Mouse (Mus musculus) cerebellum, adult 11 months (tissue): Measurements from ENCODE around the gene Zmiz1.

Source experiments
- DNase-seq: peaks from one replicate; pipeline ENCODE4 v3.0.0; 2022

Gene Zmiz1

DNA sequence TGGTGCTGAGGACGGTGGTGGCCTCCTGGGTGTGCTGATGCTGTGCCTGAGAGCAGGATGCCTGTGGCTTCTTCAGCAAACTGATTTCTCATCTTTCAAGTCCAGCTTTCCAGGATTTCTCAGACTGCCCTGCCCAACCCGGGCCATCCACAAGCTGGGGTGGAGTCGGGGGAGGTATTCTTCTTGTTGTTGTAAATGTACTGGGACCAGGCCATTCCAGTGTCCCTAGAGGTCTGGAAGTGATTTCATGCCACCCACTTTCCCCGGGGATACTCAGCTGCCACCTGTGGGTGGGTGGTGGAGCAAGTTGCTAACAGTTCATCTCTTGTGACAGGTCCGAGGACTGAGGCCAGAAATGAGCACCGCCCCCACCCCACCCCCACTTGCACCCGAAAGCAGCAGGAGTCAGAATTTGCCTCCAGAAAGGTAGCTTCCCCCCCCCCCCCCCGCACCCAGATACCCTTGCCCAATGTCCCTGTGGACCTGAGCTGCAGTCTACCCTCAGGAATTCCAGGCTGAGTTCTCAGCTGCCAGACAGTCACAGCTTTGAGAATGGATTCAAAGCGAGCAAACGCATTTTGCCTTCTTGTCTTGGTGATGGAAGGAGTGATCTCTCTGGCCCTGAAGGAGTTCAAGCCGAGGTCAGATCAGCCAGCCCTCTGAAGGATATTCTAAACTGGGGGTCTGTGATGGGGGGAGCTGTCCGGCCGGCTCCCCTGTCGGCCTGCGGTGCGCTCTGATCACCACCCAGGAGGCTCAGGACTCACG, 2.1 kb upstream of the Zmiz1 start:
- DNase-seq, result peak; percentile 44

DNA sequence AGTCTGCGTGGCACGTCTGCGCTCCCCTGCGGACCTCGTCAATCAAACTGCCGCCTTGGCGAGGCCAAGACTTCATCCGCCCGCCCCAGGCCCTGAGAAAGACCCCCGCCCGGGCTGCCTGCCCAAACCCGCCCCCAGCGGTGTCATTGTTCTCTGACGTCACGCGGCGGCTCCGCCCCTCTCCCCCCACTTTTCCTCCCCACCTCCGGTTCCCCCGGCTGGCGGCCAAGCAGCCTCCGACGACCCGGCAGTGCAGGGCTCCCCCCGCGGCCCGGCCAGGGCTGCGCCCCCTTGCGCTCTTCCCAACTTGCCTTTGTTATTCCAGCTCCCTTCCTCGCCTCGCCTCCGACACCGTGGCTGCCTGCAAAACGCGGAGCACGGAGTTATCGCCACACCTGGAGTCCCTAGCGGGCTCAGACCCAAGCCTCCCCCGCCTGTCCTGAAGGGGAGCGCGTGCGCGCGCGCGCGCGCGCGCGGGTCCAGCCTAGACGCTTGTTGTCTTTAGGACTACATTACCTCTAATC, 1.5 kb upstream of the Zmiz1 start:
- DNase-seq, result peak; percentile 95

DNA sequence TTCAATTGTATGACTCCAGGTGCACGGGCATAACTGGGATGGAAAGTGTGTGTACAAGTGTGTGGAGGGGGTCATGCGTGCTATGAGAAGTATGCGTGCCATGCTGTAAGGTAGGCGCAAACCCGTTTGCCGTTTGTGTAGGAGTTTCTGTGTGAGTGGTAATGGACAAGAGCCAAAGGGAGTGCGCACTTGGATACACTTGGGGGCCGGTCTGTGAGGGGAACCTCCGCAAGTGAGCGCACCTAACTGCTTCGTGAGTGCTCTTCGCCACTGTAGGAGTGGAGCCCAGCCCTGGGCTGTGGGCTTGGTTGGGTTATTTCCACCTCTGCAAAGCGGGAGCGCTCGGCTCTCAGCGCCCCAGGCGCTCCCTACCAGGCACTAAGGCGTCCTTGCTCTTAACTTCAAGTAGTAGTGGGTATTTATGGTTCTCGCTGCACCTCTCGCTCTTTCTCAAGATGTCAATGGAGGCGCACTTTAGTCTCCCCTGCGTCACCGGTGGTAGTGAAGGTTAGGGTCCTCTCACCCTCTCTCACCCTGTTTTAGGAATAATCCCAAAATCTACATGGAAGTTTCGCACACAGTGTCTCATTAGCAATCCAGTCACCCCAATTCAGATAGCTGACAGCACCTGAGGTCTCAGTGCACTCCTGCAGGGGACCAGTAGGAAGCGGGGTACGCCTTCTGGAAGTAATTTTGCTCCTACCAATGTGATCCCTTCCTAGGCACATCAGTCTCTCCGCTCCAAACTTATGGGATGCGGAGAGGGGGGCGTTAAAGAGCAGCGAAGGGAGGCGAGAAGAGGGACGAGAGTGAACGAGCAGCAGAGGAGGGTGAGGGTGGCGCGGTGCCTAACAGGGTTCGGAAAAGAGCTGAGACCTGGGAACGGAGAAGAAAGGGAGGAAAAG, 622 bp upstream of the Zmiz1 start:
- DNase-seq, result peak; percentile 59

DNA sequence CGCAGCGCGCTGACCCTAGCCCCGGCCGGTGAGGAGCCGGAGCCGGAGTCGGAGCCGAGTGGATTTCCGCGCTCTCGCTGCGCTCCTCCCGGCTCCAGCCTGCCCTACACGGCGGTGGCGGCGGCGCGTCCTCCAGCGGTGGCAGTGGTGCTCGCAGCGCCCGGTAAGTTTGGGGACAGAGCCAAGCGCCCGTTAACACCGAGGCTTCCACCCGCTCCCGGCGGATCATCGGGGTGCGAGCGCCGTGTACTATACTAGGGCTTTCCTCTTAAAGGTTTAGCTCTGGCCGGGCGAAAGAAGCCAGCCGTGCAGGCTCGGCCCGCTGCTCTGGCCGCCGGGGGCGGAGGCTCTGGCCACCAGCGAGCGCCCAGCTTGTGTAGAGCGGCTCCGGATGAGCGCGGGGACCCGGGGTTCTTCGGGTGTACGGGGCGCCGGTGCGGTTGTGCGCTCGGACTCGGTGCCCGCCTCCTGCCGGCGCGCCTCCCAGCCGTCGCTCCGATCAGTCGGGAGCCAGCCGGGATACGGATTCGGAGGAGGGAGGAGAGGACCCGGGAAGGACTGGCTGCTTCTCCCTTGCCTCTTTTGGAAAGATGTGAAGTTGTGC, 511 bp downstream of the Zmiz1 start:
- DNase-seq, result no peak

DNA sequence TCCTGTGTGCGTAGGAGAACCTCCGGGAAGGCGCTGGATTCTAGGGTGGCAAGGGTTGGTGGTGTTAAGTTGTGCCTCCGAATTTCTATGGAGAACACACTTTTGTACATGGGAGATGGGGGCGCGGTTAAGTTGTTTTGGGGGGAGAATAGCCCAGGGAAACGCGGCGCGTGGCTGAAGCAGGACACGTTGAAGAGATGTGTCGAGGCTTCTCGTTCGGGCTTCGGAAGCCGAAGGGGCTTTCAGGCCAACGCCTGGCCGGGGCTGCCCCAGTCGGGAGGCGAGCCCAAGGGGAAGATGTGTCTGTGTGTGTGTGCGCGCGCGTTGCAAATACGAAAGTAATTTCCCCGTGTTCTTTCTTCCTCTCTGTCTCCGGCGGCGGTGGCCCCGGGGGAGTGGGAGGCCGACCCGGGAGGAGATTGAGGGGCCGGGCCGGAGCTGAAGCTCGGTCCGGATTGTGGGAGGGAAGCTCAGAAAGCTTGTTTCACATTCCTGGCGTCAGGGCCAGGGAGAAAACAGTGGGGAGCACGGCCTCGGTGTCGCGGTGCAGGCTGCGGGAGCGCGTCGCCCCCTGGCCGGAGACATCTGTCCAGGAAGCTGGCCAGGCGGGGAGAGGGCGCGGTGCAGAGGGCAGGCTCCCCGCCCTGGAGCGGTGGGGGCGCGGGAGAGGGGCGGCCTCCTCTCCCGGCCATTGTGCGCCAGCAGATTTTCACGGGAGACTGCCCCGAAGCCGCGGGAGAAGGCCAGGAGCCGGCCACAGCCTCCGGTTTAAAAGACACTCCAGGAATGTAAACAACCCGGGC, 1.2 kb downstream of the Zmiz1 start:
- DNase-seq, result peak; percentile 64

DNA sequence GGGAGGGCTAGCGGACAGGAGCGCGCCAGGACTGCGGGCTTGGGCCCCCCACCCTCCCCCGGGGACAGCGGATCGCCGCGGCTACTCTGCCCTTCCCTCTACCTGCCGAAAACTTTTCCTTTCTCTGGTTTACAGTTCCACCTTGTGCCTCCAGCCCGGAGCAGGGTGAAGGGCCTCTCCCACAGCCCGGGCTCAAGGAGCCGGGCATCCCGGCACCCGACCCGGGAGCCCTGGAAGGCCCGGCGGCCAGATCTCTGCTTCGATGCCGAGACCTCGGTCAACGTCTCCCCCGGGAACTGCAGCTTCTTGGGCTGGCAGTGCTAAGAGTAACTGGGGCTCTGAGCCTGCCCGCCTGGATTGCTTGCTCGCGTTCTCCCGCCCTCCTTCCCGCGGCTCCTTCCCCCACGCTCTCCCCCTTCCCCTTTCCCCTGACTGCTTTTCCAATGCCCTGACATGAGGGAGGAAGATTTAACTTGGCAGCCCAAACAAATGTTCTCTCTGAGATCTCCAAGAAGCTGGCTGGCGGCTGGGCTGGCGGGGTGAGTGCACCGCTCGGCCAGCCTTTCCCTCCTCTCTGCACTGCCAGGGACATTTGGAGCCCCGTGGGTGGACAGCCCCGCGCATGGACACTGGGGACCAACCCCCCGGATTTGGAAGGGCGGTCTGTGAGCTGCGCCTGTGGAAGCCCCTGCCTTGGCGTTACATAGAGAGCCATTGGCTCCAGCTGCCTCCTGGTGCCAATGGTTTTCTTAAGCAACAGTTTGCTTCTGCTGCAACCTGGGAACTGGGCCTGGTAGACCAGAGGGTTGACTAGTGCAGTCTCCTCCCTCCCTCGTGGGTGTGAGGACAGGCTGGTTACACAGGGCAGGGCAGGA, 2.1 kb downstream of the Zmiz1 start:
- peak; percentile 64 for DNase-seq

DNA sequence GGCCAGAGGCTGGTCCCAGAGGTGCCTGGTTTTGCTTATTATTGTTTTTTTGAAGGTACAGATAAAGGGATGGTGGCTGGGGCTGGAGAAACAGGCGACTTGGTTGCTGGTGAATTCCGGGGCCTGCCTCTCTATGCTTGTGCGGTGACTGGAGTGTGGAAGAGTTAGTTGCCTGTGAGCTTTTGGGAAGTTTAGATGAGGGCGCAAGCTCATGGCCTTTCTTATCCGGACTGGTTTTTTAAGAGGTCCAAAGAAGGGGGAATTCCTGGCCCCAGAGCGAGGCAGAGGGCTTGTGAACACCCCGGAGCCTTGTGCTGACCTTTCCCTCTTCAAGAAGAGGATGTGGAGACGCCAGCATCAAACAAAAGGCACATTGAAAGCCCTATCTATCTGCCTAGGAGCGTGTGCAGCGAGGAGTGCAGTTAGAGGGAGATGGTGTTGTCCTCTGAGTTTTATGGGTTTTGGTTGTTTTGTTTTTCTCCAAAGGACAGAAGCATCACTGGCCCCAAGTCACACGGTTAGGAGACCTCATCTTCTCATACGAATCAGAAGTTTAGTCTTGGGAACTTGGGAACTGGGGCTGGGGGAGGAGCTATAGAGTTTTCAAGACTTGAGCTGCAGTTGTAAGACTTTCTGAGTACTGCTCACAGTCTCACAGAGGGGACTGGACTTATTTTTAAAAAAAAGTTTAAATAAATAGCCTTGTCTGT, 2.8 kb downstream of the Zmiz1 start:
- no peak for DNase-seq

DNA sequence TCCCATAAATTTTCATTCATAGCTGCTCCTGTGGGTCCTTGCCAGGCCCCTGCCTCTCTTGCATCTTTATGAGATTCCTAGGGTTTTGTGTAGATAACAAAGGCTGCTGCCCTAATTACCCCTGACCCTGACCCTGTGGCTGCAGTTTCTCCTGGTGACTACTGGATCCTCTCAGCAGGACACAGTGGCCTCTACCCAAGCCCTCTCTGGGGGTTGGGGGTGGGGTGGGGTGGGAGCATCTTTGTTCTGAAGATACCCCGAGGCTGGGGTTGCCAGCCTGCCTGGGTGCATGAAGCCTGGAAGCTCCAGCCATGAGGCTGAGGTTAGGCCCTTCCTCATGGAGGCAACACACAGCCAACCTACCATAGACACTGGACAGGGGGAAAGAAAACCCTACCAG, 4.0 kb downstream of the Zmiz1 start:
- DNase-seq, result no peak

DNA sequence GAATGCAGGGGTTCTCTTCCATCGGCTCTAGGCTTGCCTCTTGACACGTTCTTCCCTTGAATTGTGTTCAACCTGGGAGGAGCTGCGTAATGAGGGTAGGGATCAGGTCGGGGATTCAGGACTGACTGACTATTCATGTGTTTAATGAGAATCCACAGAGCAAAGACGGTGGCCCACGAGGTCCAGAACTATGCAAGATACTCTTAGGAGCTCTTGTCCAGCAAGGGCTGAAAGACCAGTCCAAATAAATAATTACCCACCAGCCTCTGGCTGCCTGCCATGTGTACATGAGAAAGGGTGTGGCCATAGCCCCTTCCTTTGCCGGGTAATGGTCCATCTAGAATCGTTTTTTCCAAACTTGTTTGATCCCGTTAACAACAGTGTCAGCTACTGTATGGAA, 4.9 kb downstream of the Zmiz1 start:
- peak; percentile 27 for DNase-seq

DNA sequence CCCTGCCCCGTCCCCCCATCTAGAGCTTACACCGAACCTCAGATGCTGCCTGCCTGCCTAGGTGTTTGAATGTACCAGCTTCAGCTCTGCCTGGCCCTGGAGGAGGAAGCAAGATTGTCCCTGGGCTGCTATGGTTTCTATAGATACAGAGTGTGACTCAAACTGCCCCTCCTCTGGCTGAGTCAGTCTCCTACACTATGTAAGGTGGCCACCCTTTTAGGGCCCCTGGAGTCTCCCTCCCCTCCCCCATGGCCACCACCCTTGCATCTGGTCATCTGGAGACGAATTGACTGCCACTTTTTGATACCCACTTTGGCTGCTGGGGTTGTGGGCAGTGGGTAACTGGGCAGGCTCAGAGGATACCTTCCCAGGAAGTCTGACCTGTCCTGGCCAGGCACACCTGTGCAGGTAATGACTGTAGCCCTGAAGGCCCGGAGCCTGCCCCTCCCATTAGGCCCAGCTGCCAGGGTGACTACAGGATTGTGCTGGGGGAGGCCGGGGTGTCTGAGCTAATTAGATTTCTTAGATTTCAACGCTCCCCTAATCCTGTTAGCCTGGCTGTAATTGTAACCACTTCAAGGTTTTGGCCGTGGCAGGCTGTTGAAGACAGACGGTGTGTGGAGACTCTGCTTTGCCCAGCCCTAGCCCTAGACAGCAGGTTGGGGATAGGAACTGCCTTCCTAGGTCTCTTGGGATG, 5.8 kb downstream of the Zmiz1 start:
- DNase-seq, result peak; percentile 28

DNA sequence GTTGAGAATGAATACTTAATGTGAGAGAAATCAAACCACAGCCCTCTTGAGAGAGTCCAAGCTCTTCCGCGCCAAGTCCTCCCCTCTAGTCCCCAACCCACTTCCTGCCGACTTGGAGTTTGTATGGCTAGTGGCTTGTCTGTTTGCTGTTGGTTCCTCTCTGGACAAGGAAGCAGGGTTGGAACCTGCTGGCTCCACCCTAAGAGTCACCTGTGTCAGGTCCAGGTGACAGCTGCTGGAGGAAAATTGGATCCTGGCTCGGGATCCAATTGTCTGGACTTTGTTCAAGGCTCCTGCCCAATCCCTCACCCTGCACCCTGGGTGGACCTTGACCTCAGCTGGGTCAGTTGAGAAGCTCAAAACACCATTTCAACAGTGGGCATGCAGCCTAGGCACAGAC, 7.4 kb downstream of the Zmiz1 start:
- peak; percentile 32 for DNase-seq

DNA sequence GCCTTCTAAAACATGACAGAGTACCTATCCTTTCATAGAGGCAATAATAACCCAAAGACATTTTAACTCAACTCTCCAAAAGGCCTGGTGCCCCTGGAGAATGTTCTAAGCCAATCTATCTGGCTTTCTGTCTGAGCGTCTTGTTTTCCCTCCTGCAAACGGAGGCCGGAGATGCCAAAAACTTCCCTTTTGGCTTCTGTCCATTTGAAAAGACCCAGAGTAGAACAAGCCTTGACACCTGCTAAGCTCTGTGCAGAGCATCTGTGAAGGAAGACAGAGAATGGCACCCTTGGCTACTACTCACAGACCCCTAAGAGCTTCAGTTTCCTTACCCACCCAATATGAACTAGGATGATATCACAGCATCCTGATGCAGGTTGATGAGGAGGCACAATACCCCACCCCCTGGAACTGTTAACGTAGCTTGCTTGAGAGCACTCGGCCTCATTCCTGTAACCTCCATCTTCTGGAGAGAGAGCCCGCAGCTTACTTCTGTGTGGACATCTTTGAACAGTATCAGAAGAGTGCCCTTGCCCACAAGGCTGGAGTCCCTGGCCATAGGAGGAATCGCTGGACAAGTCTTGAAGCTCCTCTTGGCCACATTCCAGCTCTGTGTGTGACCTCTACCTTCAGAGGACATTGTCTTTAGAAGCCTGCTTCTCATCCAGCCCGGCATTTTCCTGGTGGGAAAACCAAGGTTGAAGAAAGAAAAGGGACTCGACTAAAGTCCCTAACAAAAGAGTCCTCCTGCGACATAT, 9.1 kb downstream of the Zmiz1 start:
- DNase-seq, result peak; percentile 38

DNA sequence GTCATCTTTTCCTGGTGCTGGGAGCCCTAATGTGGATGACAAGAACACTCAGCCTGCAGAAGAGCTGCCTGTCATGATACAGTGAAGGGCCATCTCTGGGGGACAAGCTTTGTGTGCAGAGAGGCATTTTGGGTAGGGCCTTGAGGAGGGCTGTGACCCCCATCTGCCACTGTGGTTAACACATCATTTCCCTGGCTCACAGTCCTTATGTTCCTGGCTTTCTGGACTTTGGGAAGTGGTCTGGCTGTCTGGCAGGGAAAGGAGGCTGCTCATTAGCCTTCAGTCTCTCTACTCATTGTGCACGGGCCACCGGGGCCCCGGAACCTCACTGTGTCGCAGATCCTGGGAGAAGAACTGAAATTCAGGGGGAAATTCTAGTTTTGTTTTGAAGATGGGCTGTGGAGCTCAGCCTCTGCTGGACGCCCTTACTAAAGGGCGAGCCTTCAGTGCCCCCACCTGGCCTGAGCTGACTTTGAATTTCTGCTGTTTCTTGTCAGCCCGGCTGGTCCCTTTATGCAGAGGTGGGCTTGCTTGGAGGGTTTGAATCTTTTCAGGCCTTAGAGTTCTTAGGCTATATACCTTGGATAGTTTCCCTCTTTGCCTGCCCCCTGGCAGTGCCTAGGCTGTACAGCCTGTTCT, 10.0 kb downstream of the Zmiz1 start:
- DNase-seq, result peak; percentile 29

DNA sequence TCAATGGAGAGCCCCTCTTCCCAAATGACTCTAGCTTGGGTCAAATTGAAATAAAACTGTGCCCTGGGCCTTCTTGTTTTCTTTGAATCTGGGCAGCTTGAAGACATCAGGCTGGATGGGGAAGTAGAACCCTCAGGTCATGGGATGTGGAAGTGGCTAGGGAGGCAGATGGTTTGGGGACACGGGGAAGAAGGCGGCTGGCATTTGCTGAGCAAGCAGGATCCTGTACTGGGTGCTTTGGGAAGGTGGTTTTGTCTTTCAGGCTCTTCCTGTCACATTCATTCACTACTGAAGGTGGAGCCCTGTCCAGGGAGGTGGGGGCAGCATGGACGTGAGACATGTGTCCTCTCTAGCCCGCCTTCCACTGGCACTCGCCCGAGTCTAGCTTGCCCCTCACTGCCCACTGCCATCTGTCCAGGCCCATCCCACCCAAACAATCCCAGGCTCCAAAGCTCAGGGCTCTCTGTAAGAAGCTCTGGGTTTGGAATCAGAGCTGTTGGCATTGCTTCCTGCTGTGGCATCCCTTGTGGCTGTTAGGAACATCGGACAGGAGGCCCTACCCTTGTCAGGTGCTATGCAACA, 11.3 kb downstream of the Zmiz1 start:
- DNase-seq, result peak; percentile 30

DNA sequence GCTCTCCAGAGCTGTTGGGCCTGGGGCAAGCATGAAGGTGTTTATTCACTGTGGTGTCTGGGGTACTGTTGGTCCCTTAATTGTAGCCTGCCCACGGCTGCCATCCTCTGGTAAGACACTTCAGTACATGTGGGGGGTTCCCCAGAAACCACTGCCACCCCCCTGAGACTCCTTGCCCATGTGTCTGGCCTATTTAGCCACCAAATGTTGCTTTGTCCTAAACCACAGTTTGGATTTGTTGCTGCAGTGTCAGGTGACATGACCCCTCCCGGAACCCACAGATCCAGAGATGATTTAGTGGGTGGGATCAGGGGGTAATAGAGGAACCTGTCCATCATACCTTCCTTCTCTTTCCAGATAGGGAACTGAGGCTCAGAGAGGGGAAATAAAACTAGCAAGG, 12.1 kb downstream of the Zmiz1 start:
- DNase-seq, result no peak

DNA sequence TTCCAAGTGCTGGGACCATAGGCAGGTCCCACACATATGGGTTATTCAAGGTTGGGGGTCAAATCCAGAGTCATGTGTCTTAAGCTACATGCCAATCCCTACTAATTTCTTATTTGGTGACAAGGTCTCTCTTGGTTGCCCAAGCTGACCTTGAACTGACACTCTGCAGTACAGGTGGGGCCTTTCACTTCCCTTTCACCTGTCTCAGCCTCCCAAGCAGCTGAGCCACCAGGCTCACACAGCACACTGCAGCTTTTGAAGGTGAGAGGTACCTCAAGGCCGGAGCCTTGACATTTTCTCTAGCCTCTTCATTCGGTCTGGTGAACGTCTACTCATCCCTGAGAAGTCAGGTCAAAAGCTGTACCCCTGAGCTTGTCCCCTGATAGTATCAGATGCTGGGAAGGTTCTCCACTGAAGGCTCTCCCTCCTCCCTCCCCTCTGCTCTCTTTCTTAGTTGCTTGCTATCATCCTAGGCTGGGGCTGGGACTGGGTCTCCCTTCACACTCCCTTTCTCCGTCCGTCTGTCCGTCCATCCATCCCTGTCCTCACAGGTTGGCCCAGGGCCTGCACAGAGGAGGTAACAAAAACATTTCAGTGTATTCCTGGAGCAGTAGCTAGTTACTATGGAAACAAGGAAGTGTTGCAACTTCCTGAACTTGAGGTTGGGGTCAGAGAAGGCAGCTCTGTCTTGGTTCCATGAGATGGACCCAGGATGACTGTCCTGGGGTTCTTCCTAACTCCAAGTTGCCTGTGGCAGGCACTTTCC, 13.3 kb downstream of the Zmiz1 start:
- no peak for DNase-seq

DNA sequence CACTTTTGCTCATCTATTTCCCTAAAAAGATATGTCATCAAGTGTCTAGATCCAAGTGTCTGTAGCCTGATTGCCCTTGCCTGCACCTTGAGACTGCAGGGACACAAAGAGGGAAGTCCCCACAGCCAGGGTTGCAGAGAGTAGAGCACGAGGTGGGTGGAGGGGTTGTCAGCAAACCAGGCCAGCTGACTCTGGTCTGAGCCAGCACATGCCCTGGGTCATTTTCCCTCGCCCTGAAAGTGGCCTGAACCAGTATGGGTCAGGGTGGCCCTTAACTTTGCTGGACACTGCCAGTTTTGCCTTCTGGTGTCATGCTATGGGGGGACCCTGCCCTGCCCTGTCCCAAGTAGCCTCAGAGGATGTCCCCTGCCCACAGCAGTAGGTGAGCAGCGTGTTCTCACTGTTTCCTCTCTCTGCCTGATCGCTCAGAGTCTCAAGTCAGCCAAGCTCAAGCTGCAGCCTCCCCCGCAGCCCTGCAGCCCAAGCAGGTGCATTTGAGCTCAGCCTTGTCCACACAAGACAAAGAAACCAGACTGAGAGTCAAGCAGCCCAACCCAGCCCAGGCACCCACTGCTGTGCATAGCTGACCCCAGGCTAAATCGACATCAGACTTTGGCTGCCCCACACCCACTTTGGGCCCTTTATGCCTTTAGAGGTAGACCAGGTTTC, 14.1 kb downstream of the Zmiz1 start:
- DNase-seq, result peak; percentile 23
